In the genomic region with DNA sequence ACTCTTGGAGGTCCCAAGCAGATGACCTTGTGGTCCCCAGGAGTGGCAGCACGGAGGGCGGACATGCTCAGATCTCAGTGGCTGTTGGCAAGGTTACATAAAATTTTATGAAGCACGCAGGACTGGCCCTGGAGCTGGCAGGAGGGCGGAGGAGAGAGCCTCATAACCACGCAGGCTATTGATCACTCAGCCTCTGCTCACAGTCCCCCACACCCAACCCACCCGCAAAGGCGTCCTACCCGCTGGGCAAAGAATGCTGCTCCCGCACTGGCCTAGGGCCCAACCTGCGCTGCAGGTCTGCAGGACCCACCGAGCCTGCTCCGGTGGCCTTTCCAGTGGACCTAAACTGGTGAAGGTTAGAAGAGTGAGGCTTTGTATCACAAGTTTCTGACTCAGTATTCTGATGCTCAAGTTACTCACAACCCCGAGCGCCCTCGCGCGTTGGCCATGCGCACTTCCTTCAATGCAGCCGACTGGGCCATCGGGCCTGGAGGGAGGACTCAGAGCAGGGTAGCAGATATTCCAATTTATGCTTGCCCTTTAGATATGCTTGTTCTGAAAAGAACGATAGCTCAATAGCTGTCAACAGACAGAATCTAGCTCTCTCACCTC, we compare ENCODE assay signal across 8 mouse cellular contexts. TPM values are rescaled to one million over a fixed set of nuclear protein-coding genes. Genes with fewer than 3 reads are reported as not detected.
DNase-seq lines count a peak whose midpoint lies in the region; ATAC-seq and TF ChIP-seq lines count a peak whose summit lies in the region.

No protein-coding gene starts in this region.

- peaks cover 8 to 11% of the 10 kb centered on the region in 2 experiments; a peak in 3 of 4 replicates for H3K4me1 ChIP-seq in heart, embryonic 14.5 days (ENCODE audit: control insufficient read depth in 2 of 2, insufficient read depth in 2 of 2, low read length in 2 of 2)
- no peaks in the 10 kb centered on the region for H3K4me1 ChIP-seq in liver, postnatal 0 days (ENCODE audit: insufficient read depth)

- no peaks in the 10 kb centered on the region for H3K36me3 ChIP-seq in heart, embryonic 14.5 days (ENCODE audit: control insufficient read depth, insufficient read depth, low read length)
- no peaks in the 10 kb centered on the region for H3K36me3 ChIP-seq in liver, postnatal 0 days (replicated peaks; ENCODE audit: insufficient read depth, low read length)

- peak; percentile 70 for TF ChIP-seq CTCF in liver, postnatal 0 days (IDR thresholded peaks at IDR 0.05; ENCODE audit: low read depth)

- 41% methylated on average over 21 of the region's 21 CpGs for WGBS in heart, embryonic 14.5 days
- 49% methylated on average over 21 of the region's 21 CpGs for WGBS in liver, postnatal 0 days (ENCODE audit: insufficient replicate concordance)

- 0 out of 2 replicates have a peak, but pooled peaks have one; percentile 8 for ATAC-seq in heart, embryonic 14.5 days (ENCODE audit: insufficient number of reproducible peaks, insufficient read depth, low FRiP score, low read depth)
- ATAC-seq in liver, postnatal 0 days = peak; percentile 31; the same call in 1 of the 2 replicates

- H3K4me2 ChIP-seq in heart, embryonic 14.5 days (ENCODE audit: low read length) = no peak overlapping the region; the same call in 1 of the 2 replicates
- H3K4me2 ChIP-seq in liver, postnatal 0 days (ENCODE audit: low read depth, low read length) = 0 out of 2 replicates have a peak overlapping the region, but pooled peaks have one; percentile 26

- H3K9ac ChIP-seq in heart, embryonic 14.5 days (ENCODE audit: low read length) = peak overlapping the region; percentile 46; the same call in 1 of the 2 replicates
- H3K9ac ChIP-seq in liver, postnatal 0 days (replicated peaks) = no peak overlapping the region

- H3K27ac ChIP-seq in heart, embryonic 14.5 days (replicated peaks in 1 of 2; ENCODE audit: control insufficient read depth in 1 of 2, insufficient read depth in 1 of 2, low read depth in 2 of 2, low read length in 2 of 2) = no peak overlapping the region
- H3K27ac ChIP-seq in liver, postnatal 0 days (ENCODE audit: low read depth) = no peak overlapping the region

- H3K4me3 ChIP-seq in heart, embryonic 14.5 days (ENCODE audit: control insufficient read depth in 1 of 2, insufficient read depth in 1 of 2, low read depth in 1 of 2, low read length in 2 of 2) = no peak overlapping the region
- no peak overlapping the region for H3K4me3 ChIP-seq in liver, postnatal 0 days (ENCODE audit: low read depth, low read length)

- H3K9me3 ChIP-seq in heart, embryonic 14.5 days (ENCODE audit: control insufficient read depth, low read length) = peaks cover 4% of the 10 kb centered on the region; the same call in 1 of the 2 replicates
- no peaks in the 10 kb centered on the region for H3K9me3 ChIP-seq in liver, postnatal 0 days (ENCODE audit: low read length)

- TF ChIP-seq EP300 in liver, postnatal 0 days (IDR thresholded peaks at IDR 0.05; ENCODE audit: low read depth) = no peak

- peak; percentile 65 for DNase-seq in 416B (ENCODE audit: low read depth)
- peak; percentile 28 for DNase-seq in adipocyte (ENCODE audit: low spot score)
- DNase-seq in embryo, embryonic 11 days = peak; percentile 80
- peak; percentile 63 to 64 for DNase-seq in kidney, postnatal 25 days
- peak; percentile 71 for DNase-seq in liver, postnatal 0 days
- DNase-seq in ovary, postnatal 36 days (ENCODE audit: low spot score) = peak; percentile 67
- DNase-seq in urinary bladder, postnatal 36 days (ENCODE audit: low spot score in 2 of 2) = peak; percentile 62 to 79

- no peaks in the 10 kb centered on the region for H3K27me3 ChIP-seq in heart, embryonic 14.5 days (ENCODE audit: control insufficient read depth, insufficient read depth, low read length)
- H3K27me3 ChIP-seq in liver, postnatal 0 days (ENCODE audit: insufficient read depth, low read length) = no peaks in the 10 kb centered on the region

RNA-seq across cellular contexts. Expression of a gene that starts 58.0 kb away (rescaled TPM):
- polyA plus RNA-seq in heart, embryonic 14.5 days (2014; fragmentation: Nextera tagmentation; extraction: Ambion mirVana) = not detected in 2 replicates
- 0.08 and 0.12 TPM in 2 replicates for polyA plus RNA-seq in liver, postnatal 0 days (2015; fragmentation: Nextera tagmentation; extraction: Ambion mirVana)

Comparison
In these comparisons a context has a peak if more than half of its experiments do, and no peak if none do; other contexts are left out.
1. DNase-seq: peak in every context shown above with its lines; median percentile 80 in embryo, embryonic 11 days; 71 in liver, postnatal 0 days; 70 in urinary bladder, postnatal 36 days; 67 in ovary, postnatal 36 days; 65 in 416B; 64 in kidney, postnatal 25 days; 28 in adipocyte.